Mouse (Mus musculus) B cell, adult 2 months (primary cell): Measurements from ENCODE around the gene March1.

ENCODE experiments used
- DNase-seq, 2 experiments: peaks; one replicate each; pipeline ENCODE4 v3.0.0; 2022

Gene March1

DNA sequence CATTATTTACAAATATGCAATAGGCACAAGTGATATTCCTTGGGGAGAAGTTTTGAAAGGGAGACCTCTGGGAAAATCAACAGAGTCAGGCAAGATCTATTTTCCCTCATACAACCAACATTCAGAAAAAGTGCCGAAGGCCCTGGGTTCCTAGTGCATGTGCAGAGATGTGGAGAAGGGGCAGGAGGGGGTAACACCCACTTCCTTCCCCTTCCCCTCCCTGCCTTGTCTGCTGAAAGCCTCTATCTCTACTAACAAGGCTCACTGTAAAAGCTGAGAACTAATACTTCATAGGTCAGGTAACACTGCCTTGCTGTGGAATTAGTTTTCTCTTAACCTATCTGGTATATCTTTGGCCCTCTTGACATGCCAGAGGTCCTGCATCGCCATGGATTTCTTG, 812.9 kb downstream of the March1 start:
- DNase-seq, result no peak

DNA sequence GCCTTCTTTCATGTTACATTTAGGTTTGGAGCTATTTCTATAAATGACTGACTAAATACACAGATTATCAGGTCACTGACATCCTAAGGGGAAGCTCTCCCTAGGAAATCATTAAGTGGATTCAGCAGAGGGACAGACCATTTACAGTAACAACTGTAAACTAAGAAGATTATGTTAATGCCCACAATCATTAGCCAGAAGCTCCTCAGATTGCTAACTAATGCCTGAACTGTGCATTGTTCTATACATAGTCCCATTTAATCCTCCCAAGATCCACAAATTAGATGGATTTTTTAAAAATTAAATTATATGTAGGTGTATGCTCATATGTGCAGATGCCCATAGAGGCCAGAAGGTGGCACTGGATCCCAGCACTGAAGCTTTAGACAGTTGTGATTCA, 815.9 kb downstream of the March1 start:
- no peak for DNase-seq

DNA sequence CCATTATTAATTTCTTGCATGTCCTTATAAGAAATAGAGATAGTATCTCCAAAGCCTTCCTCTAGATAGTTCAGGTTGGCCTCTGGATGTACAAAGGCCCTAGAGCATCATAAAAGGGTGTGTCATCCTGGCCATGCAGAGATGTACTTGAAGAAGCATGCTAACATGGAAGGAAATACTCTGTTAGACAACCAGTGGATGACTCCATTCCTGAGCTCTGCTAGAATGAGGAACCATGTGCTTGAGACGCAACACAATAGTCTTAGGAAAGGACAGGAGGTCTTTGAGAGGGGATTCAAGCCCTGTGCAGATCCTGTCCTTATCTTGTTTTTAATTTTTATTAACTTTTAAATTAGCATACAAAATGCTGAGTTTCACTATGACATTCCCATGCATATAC, 819.1 kb downstream of the March1 start:
- DNase-seq, result no peak

DNA sequence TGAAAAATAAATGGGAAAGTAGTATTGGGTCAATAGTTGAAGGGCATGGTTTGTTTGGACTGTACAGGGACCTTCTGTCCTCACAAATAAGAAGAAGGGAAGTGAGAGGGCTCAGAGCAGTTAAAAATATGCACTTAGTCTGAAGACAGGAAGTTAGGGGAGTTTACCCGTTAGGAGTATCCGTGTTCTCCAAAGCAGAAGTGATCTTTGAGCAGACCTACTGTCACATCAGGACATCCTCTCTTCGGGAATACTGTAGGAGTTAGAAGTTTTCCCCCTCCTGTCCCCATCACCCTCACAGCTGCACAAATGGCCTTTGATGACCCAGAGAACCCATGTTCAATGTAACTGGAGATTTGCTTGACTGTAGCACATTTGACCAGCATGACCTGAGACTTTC, 820.2 kb downstream of the March1 start:
- DNase-seq, result peak in 1 of 2 experiments; percentile 18

DNA sequence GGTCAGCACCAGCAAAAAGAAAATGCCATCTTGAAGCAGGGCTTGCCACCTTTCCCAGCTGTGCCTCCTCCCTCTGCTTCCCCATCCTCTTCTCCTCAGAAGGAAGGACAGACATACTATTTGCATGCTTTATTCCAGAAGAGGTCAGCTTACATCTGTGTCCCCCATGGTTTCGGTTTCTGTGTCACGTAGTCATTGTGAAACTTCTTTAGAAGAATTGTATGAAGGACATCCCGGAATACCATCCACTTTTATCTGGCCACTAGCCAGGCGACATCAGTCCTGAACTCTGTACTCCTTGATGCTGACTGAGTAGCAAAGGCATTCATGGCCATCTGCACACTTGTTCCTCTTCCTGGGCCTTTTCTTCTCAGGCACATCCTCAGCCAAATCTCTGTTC, 820.8 kb downstream of the March1 start:
- no peak for DNase-seq

DNA sequence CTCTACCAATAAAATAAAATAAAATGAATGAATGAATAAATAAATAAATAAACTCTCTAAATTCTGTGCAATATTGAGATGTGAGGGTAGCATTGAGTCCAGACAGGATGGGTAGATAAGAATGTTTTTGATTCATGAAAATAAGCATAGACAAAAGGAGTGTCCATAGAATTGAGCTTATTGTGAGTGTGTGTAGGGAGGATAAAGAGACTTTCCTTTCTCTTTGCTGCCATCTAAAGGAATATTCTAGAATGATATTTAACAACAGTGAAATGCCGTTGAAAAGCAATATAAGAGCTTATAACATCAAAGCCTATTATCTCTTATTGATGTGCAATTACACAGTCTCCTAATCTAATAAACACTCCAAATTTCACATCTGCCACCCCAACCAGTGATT, 823.4 kb downstream of the March1 start:
- no peak for DNase-seq

DNA sequence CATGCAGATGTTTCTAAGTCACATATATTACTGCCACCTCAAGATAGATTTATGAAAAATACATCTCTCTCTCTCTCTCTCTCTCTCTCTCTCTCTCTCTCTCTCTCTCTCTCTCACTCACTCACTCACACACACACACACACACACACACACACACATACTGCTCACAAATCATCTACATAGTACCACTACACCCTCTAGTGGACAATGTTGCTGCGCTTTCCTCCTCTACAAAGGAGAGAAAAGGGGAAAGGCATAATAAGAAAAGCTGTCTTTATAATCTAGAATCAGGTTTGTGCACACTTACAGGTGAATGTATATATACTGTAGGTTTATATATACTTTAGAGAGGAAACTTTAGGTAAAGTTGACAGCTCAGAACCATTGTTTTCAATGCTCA, 825.1 kb downstream of the March1 start:
- DNase-seq, result peak; percentile 25 to 42

DNA sequence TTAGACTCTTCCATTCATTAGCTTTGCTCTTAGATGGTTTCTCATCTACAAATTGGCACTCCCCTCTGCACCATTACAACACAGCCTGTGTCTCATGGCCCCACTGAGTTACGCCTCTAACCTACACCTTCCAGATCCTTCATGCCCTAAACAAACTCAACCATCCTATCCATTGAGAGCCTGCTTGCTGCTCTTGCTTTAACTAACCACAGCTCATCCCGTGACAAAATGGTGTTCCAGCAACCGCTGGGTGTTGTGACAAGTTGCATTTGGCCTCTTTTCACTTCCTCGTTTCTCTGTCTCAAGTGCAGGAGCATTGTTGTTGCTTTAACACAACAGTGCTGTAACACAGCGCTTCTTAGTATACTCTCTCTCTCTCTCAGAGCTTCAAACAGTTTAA, 826.4 kb downstream of the March1 start:
- DNase-seq, result peak; percentile 21 to 26

DNA sequence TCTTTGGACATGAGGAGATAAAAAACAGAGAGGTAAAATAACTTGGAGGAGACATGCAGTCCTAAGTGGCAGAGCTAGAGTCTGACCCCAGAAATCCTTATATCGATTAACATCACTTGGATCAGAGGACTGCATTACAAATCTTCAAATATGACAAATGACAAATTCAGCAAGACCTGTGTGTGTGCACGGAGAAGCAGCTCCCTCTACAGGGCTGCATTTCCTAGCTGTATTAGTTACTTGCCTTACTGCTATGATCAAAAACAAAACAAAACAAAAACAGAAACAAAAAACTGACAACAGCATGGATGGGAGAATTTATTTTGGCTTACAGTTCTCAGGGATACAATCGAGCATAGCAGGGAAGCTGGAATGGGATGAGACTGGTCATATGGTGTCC, 827.7 kb downstream of the March1 start:
- DNase-seq, result no peak

DNA sequence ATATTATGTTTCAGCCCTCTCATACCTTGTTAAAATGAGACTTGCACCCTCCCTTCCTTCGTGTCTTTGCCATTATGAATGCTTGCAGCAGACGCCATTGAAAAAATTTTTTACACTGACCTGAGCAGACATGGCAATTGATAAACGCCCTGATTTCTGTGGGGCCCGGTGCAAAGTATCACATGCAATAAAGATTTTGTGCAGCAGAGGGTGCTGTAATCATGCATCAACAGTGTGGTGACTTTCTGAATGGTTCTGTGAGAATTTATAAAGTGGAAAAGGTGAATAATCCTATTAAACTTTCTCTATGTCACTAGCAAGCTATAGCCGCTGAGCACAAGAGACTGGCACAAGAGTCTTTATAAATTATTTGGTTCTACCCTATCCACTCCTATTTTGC, 833.0 kb downstream of the March1 start:
- peak; percentile 62 to 63 for DNase-seq

DNA sequence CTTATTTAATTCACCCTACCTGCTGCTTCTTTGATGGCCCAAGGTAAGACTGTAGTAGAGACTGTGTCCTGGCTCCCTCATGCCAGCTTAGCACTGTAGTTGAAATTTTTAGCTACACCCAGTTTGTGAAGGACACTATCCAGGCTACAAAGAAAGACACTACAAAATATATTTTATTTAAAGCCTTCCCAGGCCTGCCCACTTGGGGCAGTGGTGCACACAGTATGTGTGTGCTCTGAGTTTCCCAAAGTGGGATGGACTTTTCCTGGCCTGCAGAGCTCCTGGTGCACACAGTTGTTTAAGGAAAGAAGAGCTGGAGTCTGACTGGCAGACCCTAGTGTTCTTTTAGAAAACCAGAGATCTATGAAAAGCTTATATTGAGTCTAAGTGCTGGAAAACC, 839.4 kb downstream of the March1 start:
- peak in 1 of 2 experiments; percentile 17 for DNase-seq

DNA sequence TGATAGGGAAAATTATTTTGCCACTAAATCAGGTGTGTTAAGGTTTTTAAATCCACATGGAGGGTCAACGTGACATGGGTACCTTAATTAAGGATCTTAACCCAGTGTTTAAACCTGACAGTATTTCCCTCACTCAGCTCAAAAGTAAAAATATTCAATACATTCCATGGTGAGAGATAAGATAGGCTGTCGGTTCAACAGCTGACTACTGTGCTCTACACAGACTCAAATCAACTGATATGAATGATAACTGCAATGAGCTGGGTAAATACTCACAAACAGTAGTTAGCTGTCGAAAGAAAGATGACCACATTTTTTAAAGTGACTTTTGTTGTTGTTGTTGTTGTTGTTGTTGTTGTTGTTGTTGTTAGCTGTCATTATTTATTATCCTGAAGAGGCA, 852.1 kb downstream of the March1 start:
- DNase-seq, result no peak

DNA sequence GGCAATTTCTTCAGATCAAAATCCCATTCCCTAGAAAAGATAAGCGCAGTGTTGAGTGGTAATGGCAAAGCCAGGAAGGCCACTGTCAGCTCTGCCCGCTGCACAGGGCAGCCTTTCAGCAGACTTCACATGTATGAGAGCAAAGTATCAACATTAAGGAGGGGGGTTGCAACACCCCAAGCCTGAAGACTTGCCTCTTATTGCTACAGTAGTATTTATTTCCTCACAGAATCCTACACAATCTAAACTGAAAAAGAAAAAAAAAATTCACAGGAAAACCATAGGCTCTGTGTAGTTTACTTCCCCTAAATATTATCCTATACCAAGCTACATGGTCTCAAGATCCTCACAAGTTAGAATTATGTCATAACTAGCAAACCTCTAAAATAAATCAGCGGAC, 859.2 kb downstream of the March1 start:
- DNase-seq, result no peak

DNA sequence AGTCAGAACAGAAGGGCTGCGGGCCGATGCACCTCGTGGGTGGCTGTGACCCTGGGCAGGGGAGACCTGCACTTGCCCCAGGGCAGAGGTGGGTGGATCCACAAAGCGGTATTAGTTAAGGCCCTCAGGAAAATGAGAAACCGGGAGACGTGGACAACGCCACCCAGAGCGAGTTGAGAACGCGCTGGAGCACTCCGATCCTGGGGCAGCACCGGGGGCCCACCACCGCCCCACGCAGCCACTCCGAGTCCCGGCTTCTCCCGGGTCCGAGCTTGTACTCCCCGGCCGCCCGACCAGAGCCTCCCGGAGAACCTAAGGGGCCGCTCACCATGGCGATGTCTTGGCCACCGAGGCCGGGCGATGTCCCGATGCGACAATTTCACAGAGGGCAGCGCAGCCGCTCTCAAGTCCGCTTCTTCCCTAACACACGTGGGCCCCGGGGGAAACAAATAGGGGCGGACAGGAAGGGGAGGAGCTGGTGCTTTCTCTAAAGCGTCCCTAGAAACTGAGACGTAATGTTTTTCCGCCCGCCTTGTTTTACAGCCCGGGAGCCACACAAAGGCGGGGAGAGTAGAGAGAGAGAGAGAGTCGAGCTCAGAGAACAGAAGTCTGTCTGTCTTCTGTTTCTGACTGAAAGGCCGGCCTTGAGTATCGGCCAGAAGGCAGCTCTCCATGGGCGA, 868.5 kb downstream of the March1 start, which contains the start of gene Tma16:
Gene Tma16, minus strand, starts transcription at position 447 of the 680 bp plus-strand sequence.
- DNase-seq, result peak; percentile 89 to 91

DNA sequence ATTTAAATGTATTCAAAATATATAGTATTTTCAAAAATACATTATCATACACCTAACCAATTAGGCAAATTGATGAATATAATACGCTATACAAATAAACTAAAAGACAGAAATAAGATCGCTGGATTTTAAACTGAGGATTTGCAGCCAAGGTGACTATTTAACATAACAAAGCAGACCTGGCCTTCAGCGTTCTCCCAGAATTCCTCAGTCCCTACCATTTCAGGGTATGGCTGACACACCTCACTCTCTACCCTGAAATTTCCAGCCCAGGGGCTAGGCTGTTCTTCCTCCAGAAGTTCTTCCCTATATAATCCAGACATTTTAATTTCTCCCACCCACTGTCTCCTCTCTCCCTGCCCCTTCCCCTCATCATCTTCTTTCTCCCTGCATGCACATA, 870.9 kb downstream of the March1 start:
- DNase-seq, result no peak

DNA sequence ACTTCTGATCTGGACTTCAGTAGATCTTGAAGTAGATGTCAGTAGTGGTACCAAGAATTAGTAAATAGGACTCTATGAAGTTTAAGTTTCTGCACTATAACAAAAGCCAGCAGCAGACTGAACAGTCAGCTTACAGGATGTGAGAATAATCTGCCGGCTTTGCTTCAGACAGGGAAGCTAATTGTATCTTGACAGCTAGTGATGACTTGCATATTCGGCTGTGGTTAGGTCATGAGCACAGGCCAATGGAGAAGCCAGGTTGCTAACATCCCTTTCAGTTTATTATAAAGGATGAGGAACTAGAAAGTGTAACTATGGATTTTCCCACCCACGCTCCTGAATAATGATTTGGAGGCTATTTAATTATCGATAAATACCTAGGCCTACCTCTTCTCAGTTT, 872.9 kb downstream of the March1 start:
- no peak for DNase-seq

DNA sequence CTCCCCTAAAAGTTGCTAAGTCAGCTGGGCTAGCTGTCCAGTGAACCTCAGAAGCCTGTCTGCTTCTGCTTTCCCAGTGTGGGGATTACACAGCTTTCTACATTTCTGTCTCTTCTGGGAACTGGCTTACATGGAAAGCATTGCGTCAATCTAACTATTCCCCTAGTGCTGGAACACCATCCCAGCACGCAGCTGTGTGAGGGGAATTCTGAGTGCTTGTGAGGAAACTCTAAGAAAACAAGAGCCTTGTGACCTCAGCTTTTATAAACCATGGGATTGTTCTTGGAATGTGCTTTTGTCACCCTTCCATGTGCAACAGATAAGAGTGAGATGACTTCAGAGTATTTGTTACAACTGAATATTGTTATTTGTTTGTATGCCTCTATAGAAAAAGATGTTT, 876.8 kb downstream of the March1 start:
- DNase-seq, result no peak

DNA sequence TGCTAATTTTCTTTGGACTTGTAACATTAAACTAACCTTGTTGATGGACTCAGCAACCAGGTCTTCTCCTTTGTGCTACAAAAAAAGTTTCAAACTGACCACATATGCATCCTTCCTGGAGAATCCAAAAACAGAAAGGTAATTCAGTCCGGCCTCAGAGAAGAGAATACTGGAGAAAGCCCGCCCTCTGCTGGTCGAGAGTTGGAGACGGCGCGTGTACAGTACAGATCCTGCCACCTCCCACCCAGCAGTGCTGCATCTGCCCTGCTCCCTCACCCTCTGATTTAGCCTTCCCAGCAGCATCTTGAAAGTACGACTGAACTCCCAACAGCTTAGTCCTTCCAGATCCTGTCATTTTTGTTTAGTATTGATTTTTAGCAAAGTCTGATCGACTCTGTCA, 878.0 kb downstream of the March1 start:
- DNase-seq, result peak; percentile 80

DNA sequence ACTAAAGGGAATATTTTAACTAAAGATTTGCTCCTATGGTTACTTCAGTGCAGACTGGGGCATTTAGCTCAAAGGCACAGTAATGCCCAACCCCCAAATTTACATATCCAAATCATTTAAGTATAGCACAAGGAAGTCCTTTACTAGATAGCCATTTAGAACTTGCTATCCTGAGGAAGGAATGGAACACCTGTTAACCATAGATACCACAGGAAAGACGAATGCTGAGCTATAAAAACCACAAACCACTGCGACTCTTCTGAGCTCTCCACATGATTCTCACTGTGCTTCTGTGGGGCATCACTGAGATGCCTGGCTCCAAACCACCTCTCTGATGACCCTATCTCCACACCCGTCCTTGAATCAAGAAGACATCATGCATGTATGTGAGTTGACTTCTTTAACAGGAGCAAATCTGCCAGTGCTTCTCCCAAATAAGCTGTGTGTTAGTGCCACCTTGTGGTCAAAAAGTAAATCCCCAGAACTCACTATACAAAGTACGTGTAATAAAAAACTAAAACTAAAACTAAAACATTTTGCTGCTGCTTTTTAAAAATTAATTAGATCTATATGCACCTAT, 879.4 kb downstream of the March1 start:
- peak; percentile 63 to 65 for DNase-seq

DNA sequence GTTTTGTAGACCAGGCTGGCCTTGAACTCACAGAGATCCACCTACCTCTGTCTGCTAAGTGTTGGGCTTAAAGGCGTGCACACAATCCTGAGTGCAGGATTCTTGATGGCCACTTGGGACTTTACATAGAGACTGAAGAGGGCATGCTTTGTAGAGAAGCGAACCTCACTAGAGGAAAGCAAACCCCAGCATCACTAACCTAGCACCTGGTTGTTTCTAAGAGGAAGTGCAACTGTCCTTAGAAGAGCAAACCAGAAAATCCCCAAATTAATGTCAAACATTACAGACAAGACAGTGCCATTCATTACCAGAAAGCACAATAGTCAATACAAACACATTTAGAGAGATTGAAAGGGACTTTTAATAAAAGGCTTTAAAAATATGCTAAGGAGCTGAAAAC, 885.7 kb downstream of the March1 start:
- DNase-seq, result no peak

DNA sequence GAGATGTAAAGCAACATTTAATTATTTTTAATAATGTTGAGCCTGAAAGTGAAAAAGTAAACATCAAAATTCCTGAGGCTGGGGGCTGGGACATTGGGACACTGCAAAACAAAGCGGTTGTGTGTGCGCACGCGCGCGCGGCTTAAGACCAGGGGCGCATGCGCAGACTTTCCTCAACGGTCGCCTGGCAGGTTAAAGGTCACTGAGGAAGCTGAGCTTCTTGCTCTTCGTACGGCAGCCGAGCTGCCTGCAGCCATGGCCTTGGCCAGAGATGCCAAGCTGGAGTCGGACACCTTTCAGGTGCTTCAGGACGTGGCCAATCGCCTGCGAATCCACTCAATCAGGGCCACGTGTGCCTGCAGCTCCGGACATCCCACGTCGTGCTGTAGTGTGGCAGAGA, 893.8 kb downstream of the March1 start, which contains the start of gene Tktl2:
Gene Tktl2, plus strand, starts transcription at position 220 of the 400 bp plus-strand sequence.
- DNase-seq, result no peak

DNA sequence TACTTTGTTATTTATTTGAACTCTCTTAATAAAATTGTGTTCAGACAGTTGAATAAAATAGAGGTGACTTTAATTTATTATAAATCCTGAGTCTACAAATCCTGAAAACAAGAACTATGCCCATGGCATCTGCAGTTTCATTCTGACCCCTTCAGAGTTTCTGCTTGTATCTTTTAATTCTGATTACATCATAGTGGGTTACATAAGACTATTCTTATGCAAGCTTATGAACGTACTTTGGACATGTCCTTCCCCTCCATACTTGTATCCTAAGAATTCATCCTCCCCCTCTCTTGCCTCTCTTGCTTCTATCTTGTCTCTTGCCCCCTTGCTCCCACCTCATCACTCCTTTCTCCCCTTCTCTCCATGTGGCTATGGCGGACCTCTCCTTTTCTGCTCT, 901.4 kb downstream of the March1 start:
- no peak for DNase-seq

DNA sequence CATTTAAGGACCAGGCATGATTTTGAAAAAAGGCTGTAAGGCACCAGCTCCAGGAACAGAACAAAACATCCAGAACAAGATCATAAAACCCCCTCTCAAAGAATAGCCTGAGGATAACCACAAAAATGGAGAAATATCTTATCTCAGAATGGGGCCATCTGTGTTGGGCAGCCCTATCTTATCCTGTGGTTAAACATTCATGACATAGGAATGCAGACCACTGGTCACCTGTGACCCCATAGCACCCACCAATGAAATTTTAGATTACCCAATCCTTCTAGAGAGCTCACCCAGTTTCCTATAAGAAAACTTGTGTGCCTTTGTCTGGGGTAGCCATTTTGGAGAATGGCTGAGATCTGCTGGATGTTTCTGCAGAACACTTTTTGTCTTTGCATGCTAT, 902.9 kb downstream of the March1 start:
- no peak for DNase-seq
